Mouse (Mus musculus): Measurements from ENCODE around the gene Tiam1. TPM values are rescaled to one million over a fixed set of nuclear protein-coding genes. Genes with fewer than 3 reads are reported as not detected.

Tiam1 gene
- polyA plus RNA-seq, 1 experiment: 10.1 TPM

GRCm38 (mm10) chr16:90046494-90047158, 96.9 kb downstream of the Tiam1 start:
- Histone ChIP-seq H3K4me3 (replicated peaks) (no peak overlapping the region), H3K4me1 (peaks cover 94% of the 10 kb centered on the region), H3K36me3 (replicated peaks; ENCODE audit: low read length) (peaks cover 8% of the 10 kb centered on the region), H3K27me3 (replicated peaks) (no peaks in the 10 kb centered on the region), H3K9me3 (no peaks in the 10 kb centered on the region)
- no peak for TF ChIP-seq FLI1 (IDR thresholded peaks at IDR 0.05; ENCODE audit: low read length)
- no peak for TF ChIP-seq GATA1 (IDR thresholded peaks at IDR 0.05; ENCODE audit: borderline replicate concordance, low read length)

DNA sequence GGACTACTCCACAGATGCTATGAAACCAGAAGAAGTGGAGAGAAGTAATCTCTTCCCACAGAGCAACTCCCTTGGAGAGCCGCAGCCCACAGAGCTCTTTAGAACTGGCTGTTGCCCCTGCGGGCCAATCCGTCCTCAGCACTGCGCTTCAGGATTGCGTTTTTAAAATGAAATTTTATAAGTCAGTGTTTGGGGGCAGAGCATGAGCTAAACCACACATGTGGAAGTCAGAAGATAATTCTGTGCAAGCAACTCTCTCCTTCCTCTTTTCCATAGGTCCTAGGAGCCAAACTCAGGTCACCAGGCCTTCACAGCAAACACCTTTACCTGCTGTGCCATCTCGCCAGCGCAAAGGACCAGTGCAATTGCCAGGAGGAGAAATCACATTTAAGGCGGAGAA, 98.0 kb downstream of the Tiam1 start:
- H3K27me3 ChIP-seq (replicated peaks): no peaks in the 10 kb centered on the region
- TF ChIP-seq FLI1 (IDR thresholded peaks at IDR 0.05; ENCODE audit: low read length) (no peak), GATA1 (IDR thresholded peaks at IDR 0.05; ENCODE audit: borderline replicate concordance, low read length) (no peak)
- no peak overlapping the region for H3K4me3 ChIP-seq (replicated peaks)
- peaks cover 94% of the 10 kb centered on the region for H3K4me1 ChIP-seq
- H3K36me3 ChIP-seq (replicated peaks; ENCODE audit: low read length): peaks cover 10% of the 10 kb centered on the region
- H3K9me3 ChIP-seq: no peaks in the 10 kb centered on the region

DNA sequence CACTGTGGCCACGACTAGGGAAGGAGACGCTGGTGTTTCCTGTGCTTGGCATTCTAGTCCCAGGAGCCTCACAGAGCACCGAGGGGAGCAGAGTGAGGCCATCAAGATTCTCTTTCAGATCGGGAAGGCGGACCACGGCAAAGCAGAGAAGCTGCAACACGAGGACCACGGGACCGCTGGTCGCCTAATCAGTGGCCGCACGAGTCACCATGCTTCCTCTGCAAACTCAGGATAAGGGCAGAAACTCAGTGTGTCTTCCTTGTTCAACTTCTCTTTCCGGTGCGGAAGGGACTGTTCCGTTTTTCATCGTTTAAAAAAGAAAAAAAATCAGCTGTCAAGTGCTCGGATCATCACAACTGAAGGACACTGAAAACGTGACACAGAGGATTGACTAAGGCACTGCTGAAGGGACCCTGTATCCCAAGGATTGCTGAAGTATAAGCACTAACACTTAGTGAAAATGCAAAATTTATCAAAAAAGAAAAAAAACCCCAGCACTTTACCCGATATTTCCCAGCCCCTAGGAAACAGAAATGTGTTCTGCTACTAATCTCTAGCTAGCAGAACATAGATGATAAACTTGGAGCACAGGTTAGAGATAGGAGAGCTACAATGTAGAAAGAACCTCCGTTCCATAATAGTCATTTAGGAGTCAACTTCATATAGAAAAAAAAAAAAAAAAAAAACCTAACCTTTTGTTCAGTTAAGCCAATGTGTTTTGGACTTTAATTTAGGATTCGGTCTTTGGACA, 99.4 kb downstream of the Tiam1 start:
- peaks cover 12% of the 10 kb centered on the region for H3K36me3 ChIP-seq (replicated peaks; ENCODE audit: low read length)
- peak; percentile 63; the same call in 1 of the 3 replicates for TF ChIP-seq GATA1 (IDR thresholded peaks at IDR 0.05; ENCODE audit: borderline replicate concordance, low read length)
- 0 out of 2 replicates have a peak, but pooled peaks have one; percentile 12 for TF ChIP-seq FLI1 (IDR thresholded peaks at IDR 0.05; ENCODE audit: low read length)
- no peaks in the 10 kb centered on the region for H3K9me3 ChIP-seq
- H3K4me3 ChIP-seq (replicated peaks): peak overlapping the region; percentile 92
- H3K4me1 ChIP-seq: peaks cover 92% of the 10 kb centered on the region
- no peaks in the 10 kb centered on the region for H3K27me3 ChIP-seq (replicated peaks)

- no peak for TF ChIP-seq FLI1 (IDR thresholded peaks at IDR 0.05; ENCODE audit: low read length)
- Histone ChIP-seq H3K4me3 (replicated peaks) (peak overlapping the region; percentile 50), H3K4me1 (peaks cover 92% of the 10 kb centered on the region), H3K36me3 (replicated peaks; ENCODE audit: low read length) (peaks cover 24% of the 10 kb centered on the region), H3K9me3 (no peaks in the 10 kb centered on the region), H3K27me3 (replicated peaks) (no peaks in the 10 kb centered on the region)
These were observed 100.7 kb downstream of the Tiam1 start for GRCm38 (mm10) chr16:90042874-90043273.

DNA sequence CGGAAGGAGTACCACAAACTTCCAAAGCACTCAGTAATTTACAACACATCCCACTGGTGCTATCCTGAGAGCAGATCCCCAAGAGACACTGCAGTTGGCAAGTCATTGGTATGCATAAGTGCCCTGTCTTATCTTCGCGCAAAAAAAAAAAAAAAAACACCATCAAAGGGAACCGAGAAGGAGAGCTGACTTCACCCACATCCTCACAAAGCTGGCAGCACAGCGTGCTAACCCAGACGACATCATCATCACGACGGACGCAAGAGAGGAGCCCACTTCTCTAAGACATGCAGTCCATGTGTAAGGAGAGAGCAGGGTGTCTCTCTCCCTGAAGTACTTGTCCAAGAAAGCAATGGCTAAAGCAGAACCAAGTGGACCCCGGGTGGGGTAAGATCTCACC, 101.2 kb downstream of the Tiam1 start:
- Histone ChIP-seq H3K36me3 (replicated peaks; ENCODE audit: low read length) (peaks cover 28% of the 10 kb centered on the region), H3K9me3 (no peaks in the 10 kb centered on the region), H3K4me1 (peaks cover 92% of the 10 kb centered on the region), H3K4me3 (replicated peaks) (peak overlapping the region; percentile 60), H3K27me3 (replicated peaks) (no peaks in the 10 kb centered on the region)
- TF ChIP-seq FLI1 (IDR thresholded peaks at IDR 0.05; ENCODE audit: low read length): no peak
- no peak for TF ChIP-seq GATA1 (IDR thresholded peaks at IDR 0.05; ENCODE audit: borderline replicate concordance, low read length)

DNA sequence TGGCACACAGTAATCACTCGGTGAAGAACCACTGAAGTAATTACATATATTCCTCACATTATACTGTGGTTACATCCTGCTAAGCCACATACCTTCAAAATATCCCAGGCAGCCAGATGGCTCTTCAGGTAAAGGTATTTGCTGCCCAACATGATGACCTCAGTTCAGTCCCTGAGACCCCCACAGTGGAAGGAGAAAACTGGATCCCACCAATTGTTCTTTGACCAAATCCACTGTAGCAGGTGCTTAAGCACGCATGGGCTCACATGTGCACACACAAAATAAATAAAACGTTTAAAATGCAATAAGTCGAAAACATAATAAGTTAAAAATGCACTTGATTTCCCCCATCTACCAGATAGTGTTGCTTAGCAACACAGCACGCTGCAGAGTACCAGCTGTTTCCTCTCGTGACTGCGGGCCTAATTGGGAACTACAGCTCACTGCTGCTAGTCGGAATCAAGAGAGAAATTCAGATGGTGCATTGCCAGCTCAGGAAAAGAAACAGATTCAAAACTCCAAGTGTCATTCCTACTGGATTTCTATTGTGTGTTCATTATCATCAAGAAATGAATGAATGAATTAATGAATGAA, 102.7 kb downstream of the Tiam1 start:
- peaks cover 40% of the 10 kb centered on the region for H3K36me3 ChIP-seq (replicated peaks; ENCODE audit: low read length)
- TF ChIP-seq FLI1 (IDR thresholded peaks at IDR 0.05; ENCODE audit: low read length): no peak
- no peak for TF ChIP-seq GATA1 (IDR thresholded peaks at IDR 0.05; ENCODE audit: borderline replicate concordance, low read length)
- no peak overlapping the region for H3K4me3 ChIP-seq (replicated peaks)
- no peaks in the 10 kb centered on the region for H3K27me3 ChIP-seq (replicated peaks)
- no peaks in the 10 kb centered on the region for H3K9me3 ChIP-seq
- peaks cover 91% of the 10 kb centered on the region for H3K4me1 ChIP-seq

DNA sequence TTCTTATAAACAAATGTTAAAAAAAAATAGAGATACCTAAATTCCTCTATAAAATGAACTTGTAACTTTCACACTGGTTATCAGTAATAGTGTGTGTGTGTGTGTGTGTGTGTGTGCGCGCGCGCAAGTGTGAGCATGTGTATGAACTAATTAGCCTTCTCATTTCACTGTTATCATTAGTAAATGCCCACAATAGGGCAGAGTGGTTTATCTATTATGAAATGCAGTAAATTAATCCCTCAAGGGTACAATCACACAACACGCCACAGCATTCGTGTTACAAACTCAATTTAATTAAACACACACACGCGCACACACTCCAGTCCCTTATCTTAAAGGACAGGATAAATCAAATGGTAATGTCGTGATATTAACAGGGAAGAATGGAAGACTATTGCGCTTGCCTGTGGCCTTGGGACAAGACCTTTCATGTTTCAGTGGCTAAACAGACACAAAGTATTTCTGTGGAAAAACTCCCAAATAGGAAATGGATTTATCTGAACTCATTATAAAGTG, 107.9 kb downstream of the Tiam1 start:
- Histone ChIP-seq H3K4me3 (replicated peaks) (no peak overlapping the region), H3K27me3 (replicated peaks) (no peaks in the 10 kb centered on the region), H3K36me3 (replicated peaks; ENCODE audit: low read length) (peaks cover 49% of the 10 kb centered on the region), H3K4me1 (peaks cover 90% of the 10 kb centered on the region), H3K9me3 (no peaks in the 10 kb centered on the region)
- no peak for TF ChIP-seq GATA1 (IDR thresholded peaks at IDR 0.05; ENCODE audit: borderline replicate concordance, low read length)
- TF ChIP-seq FLI1 (IDR thresholded peaks at IDR 0.05; ENCODE audit: low read length): no peak

DNA sequence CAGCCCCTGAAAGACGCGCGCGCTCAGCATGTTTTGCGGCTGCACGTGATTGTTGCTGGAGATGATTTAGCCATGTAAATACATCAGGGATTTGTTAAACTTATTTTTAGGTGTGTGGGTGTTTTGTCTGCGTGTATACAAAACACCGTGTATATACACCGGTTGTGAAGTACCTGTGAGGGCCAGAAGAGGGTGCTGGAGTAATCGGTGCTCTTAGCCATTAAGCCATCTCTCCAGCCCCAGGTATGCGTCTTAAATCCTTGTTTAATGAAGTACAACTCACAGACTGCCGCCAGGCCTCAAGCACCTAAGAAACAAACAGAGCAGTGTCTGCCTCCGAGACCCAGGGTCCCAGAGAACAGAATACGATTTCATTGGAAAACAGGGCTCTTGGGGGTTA, 113.2 kb downstream of the Tiam1 start:
- Histone ChIP-seq H3K4me1 (peaks cover 88% of the 10 kb centered on the region), H3K27me3 (replicated peaks) (no peaks in the 10 kb centered on the region)
- TF ChIP-seq FLI1 (IDR thresholded peaks at IDR 0.05; ENCODE audit: low read length) (no peak), GATA1 (IDR thresholded peaks at IDR 0.05; ENCODE audit: borderline replicate concordance, low read length) (no peak)

GRCm38 (mm10) chr16:90027886-90028285, 115.7 kb downstream of the Tiam1 start:
- TF ChIP-seq GATA1 (IDR thresholded peaks at IDR 0.05; ENCODE audit: borderline replicate concordance, low read length) (no peak), FLI1 (IDR thresholded peaks at IDR 0.05; ENCODE audit: low read length) (no peak)
- no peak overlapping the region for H3K4me3 ChIP-seq (replicated peaks)
- peaks cover 12% of the 10 kb centered on the region for H3K9me3 ChIP-seq
- H3K27me3 ChIP-seq (replicated peaks): no peaks in the 10 kb centered on the region
- H3K4me1 ChIP-seq: peaks cover 76% of the 10 kb centered on the region
- H3K36me3 ChIP-seq (replicated peaks; ENCODE audit: low read length): peaks cover 51% of the 10 kb centered on the region

More for the DNA sequence above, 113.2 kb downstream of the Tiam1 start:
- peaks cover 35% of the 10 kb centered on the region for H3K36me3 ChIP-seq (replicated peaks; ENCODE audit: low read length)
- no peaks in the 10 kb centered on the region for H3K9me3 ChIP-seq
- no peak overlapping the region for H3K4me3 ChIP-seq (replicated peaks)

All from megakaryocyte, embryonic 14.5 days (primary cell).